Mouse (Mus musculus) MEL (cell line): Measurements from ENCODE around the gene C8b. TPM values are rescaled to one million over a fixed set of nuclear protein-coding genes. Genes with fewer than 3 reads are reported as not detected.

Source experiments
- DNase-seq: peaks from one replicate; pipeline ENCODE4 v3.0.0; 2011; ENCODE audit warnings: low read depth, low spot score
- H3K27ac ChIP-seq: 2 replicates; pipeline ENCODE4 v1.5.1; 2012; ENCODE audit warnings: low read depth, mild to moderate bottlenecking, control low read depth, low read length, moderate library complexity; ENCODE audit not compliant: control insufficient read depth
- H3K27me3 ChIP-seq, 2 experiments: fragments of 150-350 bp in 1 of 2; sonication (generic) in 1 of 2; 2 replicates each; pipeline ENCODE4 v1.6.1; 2012; ENCODE audit warnings: low read length in 2 of 2, mild to moderate bottlenecking in 2 of 2, improper control_type of control experiment in 1 of 2, moderate library complexity in 1 of 2; ENCODE audit not compliant: insufficient read depth in 2 of 2, control insufficient read depth in 1 of 2
- H3K36me3 ChIP-seq, 2 experiments: 2 replicates each; pipeline ENCODE4 v1.6.1; 2012 to 2014; ENCODE audit warnings: low read length in 2 of 2, improper control_type of control experiment in 1 of 2, inconsistent platforms in 1 of 2, mild to moderate bottlenecking in 1 of 2; ENCODE audit not compliant: insufficient read depth in 2 of 2, control insufficient read depth in 1 of 2
- H3K4me1 ChIP-seq, 2 experiments: fragments of 150-350 bp in 1 of 2; sonication (generic) in 1 of 2; 2 replicates each; pipeline ENCODE4 v1.6.1; 2012; ENCODE audit warnings: low read length in 2 of 2, improper control_type of control experiment in 1 of 2, mild to moderate bottlenecking in 1 of 2; ENCODE audit not compliant: insufficient read depth in 2 of 2, control insufficient read depth in 1 of 2
- H3K4me3 ChIP-seq, 2 experiments: fragments of 150-350 bp in 1 of 2; sonication (generic) in 1 of 2; 2 replicates each; pipeline ENCODE4 v1.5.1; 2012; ENCODE audit warnings: low read depth in 2 of 2, low read length in 2 of 2, mild to moderate bottlenecking in 2 of 2, moderate library complexity in 2 of 2, control low read depth in 1 of 2, improper control_type of control experiment in 1 of 2; ENCODE audit not compliant: control insufficient read depth in 1 of 2, insufficient read depth in 1 of 2
- H3K79me2 ChIP-seq: 2 replicates; pipeline ENCODE4 v1.6.1; 2012; ENCODE audit warnings: mild to moderate bottlenecking, low read length, moderate library complexity; ENCODE audit not compliant: control insufficient read depth, poor library complexity, insufficient read depth
- H3K9ac ChIP-seq: 2 replicates; pipeline ENCODE4 v1.6.1; 2012; ENCODE audit warnings: low read depth, mild to moderate bottlenecking, control low read depth, low read length, moderate library complexity; ENCODE audit not compliant: control insufficient read depth, poor library complexity, severe bottlenecking
- H3K9me3 ChIP-seq: fragments of 150-350 bp; sonication (generic); replicated peaks from 2 replicates; pipeline ENCODE4 v1.6.1; 2012; ENCODE audit warnings: mild to moderate bottlenecking, low read length, improper control_type of control experiment, moderate library complexity; ENCODE audit not compliant: insufficient read depth
- BHLHE40 ChIP-seq: IDR thresholded peaks from 2 replicates; pipeline ENCODE4 v1.6.1; 2012; ENCODE audit warnings: low read depth, mild to moderate bottlenecking, inconsistent platforms, low read length, improper control_type of control experiment, borderline replicate concordance
- CHD2 ChIP-seq: IDR thresholded peaks from 2 replicates; pipeline ENCODE4 v1.6.1; 2011; ENCODE audit warnings: low read length, improper control_type of control experiment
- E2F4 ChIP-seq: IDR thresholded peaks from 2 replicates; pipeline ENCODE4 v1.6.1; 2011; ENCODE audit warnings: low read depth, low read length, improper control_type of control experiment, borderline replicate concordance
- EP300 ChIP-seq, 2 experiments: IDR thresholded peaks; 2 replicates each; pipeline ENCODE4 v1.6.1; 2011; ENCODE audit warnings: improper control_type of control experiment in 2 of 2, low read length in 2 of 2, low read depth in 1 of 2, mild to moderate bottlenecking in 1 of 2
- ETS1 ChIP-seq: IDR thresholded peaks from 2 replicates; pipeline ENCODE4 v1.6.1; 2012; ENCODE audit warnings: low read depth, mild to moderate bottlenecking, inconsistent platforms, low read length, improper control_type of control experiment, moderate library complexity
- GABPA ChIP-seq: IDR thresholded peaks from 2 replicates; pipeline ENCODE4 v1.6.1; 2012; ENCODE audit warnings: low read depth, mild to moderate bottlenecking, inconsistent platforms, low read length, improper control_type of control experiment, moderate library complexity
- KAT2A ChIP-seq: conservative IDR thresholded peaks from 2 replicates; pipeline ENCODE4 v1.6.1; 2012; ENCODE audit warnings: low read depth, low read length, improper control_type of control experiment, inconsistent platforms
- NELFE ChIP-seq: IDR thresholded peaks from 2 replicates; pipeline ENCODE4 v1.6.1; 2011; ENCODE audit warnings: low read depth, low read length, improper control_type of control experiment
- NRF1 ChIP-seq: IDR thresholded peaks from 2 replicates; pipeline ENCODE4 v1.6.1; 2014; ENCODE audit warnings: low read depth, mild to moderate bottlenecking, inconsistent platforms, low read length, improper control_type of control experiment, moderate library complexity; ENCODE audit not compliant: poor library complexity, insufficient read depth, severe bottlenecking
- POLR2AphosphoS5 ChIP-seq: IDR thresholded peaks from 2 replicates; pipeline ENCODE4 v1.6.1; 2012; ENCODE audit warnings: low read depth, borderline replicate concordance, mild to moderate bottlenecking, inconsistent platforms, low read length, moderate library complexity, mixed read lengths
- SMC3 ChIP-seq: IDR thresholded peaks from 2 replicates; pipeline ENCODE4 v1.6.1; 2011; ENCODE audit warnings: low read depth, low read length, improper control_type of control experiment
- TAL1 ChIP-seq: IDR thresholded peaks from 2 replicates; pipeline ENCODE4 v1.6.1; 2012; ENCODE audit warnings: mild to moderate bottlenecking, inconsistent platforms, low read length, moderate library complexity, mixed read lengths
- USF1 ChIP-seq: IDR thresholded peaks from 2 replicates; pipeline ENCODE4 v1.6.1; 2014; ENCODE audit warnings: low read depth, mild to moderate bottlenecking, inconsistent platforms, low read length, improper control_type of control experiment, moderate library complexity
- USF2 ChIP-seq, 2 experiments: IDR thresholded peaks; 2 replicates each; pipeline ENCODE4 v1.6.1; 2011 to 2012; ENCODE audit warnings: improper control_type of control experiment in 2 of 2, low read length in 2 of 2, borderline replicate concordance in 1 of 2, inconsistent platforms in 1 of 2, low read depth in 1 of 2, mild to moderate bottlenecking in 1 of 2; ENCODE audit not compliant: insufficient read depth in 1 of 2
- ZKSCAN1 ChIP-seq: IDR thresholded peaks from 2 replicates; pipeline ENCODE4 v1.6.1; 2012; ENCODE audit warnings: low read depth, mild to moderate bottlenecking, inconsistent platforms, low read length, improper control_type of control experiment, moderate library complexity
- ZNF384 ChIP-seq: IDR thresholded peaks from 2 replicates; pipeline ENCODE4 v1.6.1; 2012; ENCODE audit warnings: low read depth, mild to moderate bottlenecking, inconsistent platforms, low read length, improper control_type of control experiment
- polyA plus RNA-seq, 2 experiments: library from polyadenylated mRNA; stranded (reverse) in 1 of 2; unstranded in 1 of 2; fragments of >175 nt in 1 of 2; fragments of >200 nt in 1 of 2; gene quantifications; 2 replicates each; pipeline versions ENCODE4 v1.2.1 to v1.2.4; 2012; ENCODE audit warnings: low replicate concordance in 2 of 2, low read depth in 1 of 2; ENCODE audit not compliant: insufficient read length in 2 of 2, insufficient read depth in 1 of 2, missing spikeins in 1 of 2
- total RNA-seq: library from RNA; depleted of rRNA; stranded (reverse); fragments of 300-350 nt; gene quantifications from 2 replicates; pipeline ENCODE4 v1.2.3, GENCODE M21; 2012

Gene C8b
- total and polyA plus RNA-seq, 3 experiments = not detected

DNA sequence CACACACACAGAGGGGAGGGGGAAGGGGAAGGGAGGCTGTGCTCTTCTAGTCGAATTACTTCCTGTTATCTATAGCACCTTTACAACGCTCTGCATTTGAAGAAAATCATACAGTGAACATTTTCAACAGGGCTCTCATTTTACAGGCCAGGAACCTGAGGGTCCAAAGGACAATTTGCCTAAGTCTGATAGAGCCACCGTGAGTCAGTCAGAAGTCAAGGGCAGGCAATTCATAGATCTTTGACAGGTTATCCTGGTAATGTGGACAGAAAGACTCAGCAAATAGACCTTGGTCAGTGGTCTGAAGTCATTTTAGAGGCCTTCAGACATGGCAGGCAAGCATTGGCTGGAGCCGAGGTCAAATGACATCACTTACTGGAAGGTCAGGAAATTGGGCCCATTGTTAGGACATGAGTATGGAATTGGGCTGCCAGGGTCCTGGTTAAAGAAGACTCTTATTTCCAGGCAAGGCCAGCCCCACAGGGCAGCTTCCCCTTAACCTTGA lies 57.5 kb downstream of the C8b start:
- H3K9me3 ChIP-seq = no peaks in the 10 kb centered on the region
- DNase-seq = no peak
- no peak for TF ChIP-seq GABPA
- TF ChIP-seq NELFE = no peak
- TF ChIP-seq NRF1 = no peak
- TF ChIP-seq ZKSCAN1 = no peak
- TF ChIP-seq USF2 (IDR thresholded peaks at IDR 0.05; ENCODE audit: borderline replicate concordance in 1 of 2, insufficient read depth in 1 of 2, low read depth in 1 of 2, low read length in 2 of 2) = no peak
- TF ChIP-seq TAL1 = no peak
- TF ChIP-seq EP300 (IDR thresholded peaks at IDR 0.05; ENCODE audit: low read depth in 1 of 2, low read length in 2 of 2) = no peak
- no peak for TF ChIP-seq BHLHE40
- no peaks in the 10 kb centered on the region for H3K36me3 ChIP-seq
- H3K27me3 ChIP-seq = no peaks in the 10 kb centered on the region
- no peaks in the 10 kb centered on the region for H3K4me1 ChIP-seq
- H3K27ac ChIP-seq = no peak overlapping the region
- no peak overlapping the region for H3K4me3 ChIP-seq
- H3K79me2 ChIP-seq = no peaks in the 10 kb centered on the region
- no peak overlapping the region for H3K9ac ChIP-seq

DNA sequence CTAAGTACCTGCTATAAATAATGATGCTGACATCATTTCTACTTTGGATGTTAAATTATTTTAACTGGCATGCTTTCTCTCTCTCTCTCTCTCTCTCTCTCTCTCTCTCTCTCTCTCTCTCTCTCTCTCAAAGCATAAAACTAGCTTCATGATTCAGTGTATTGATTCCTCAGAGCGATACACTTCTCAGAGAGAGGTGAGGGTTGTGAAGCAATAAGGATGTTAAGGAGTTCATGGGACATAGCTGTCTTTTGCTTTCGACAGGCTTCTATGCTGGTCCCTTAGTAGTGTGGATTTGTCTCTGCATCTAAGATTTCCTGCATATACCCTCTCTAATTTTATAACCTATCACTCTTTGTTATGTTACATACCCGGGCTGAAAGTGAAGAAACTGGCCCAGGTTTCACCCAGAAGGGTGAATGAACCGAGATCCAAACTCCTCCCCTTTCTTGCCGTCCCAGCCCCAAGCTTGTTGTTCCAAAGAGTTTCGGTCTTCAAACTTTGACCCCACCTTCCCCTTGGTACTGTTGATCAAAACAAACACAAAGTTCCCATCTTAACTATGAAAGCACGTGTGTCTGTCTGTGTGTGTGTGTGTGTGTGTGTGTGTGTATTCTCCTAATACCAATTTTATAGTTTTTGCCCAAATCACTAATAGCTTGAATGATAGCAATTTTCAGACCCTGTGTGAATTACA lies 58.4 kb downstream of the C8b start:
- Histone ChIP-seq H3K36me3 (no peaks in the 10 kb centered on the region), H3K27me3 (no peaks in the 10 kb centered on the region), H3K9ac (no peak overlapping the region), H3K9me3 (no peaks in the 10 kb centered on the region), H3K27ac (no peak overlapping the region), H3K4me3 (no peak overlapping the region), H3K4me1 (no peaks in the 10 kb centered on the region), H3K79me2 (no peaks in the 10 kb centered on the region)
- no peak for TF ChIP-seq USF2 (IDR thresholded peaks at IDR 0.05; ENCODE audit: borderline replicate concordance in 1 of 2, insufficient read depth in 1 of 2, low read depth in 1 of 2, low read length in 2 of 2)
- no peak for DNase-seq

GRCm38 (mm10) chr4:104828939-104829338 lies 62.8 kb downstream of the C8b start:
- Histone ChIP-seq H3K4me3 (no peak overlapping the region), H3K36me3 (no peaks in the 10 kb centered on the region), H3K27ac (no peak overlapping the region), H3K79me2 (no peaks in the 10 kb centered on the region), H3K9ac (no peak overlapping the region), H3K9me3 (no peaks in the 10 kb centered on the region), H3K4me1 (no peaks in the 10 kb centered on the region)
- DNase-seq = no peak
- no peak for TF ChIP-seq CHD2
- no peak for TF ChIP-seq USF1
- no peak for TF ChIP-seq ZNF384
- TF ChIP-seq ETS1 = no peak
- TF ChIP-seq EP300 (IDR thresholded peaks at IDR 0.05; ENCODE audit: low read depth in 1 of 2, low read length in 2 of 2) = no peak
- TF ChIP-seq SMC3 = no peak
- no peak for TF ChIP-seq E2F4
- no peak for TF ChIP-seq USF2 (IDR thresholded peaks at IDR 0.05; ENCODE audit: borderline replicate concordance in 1 of 2, insufficient read depth in 1 of 2, low read depth in 1 of 2, low read length in 2 of 2)
- TF ChIP-seq POLR2AphosphoS5 = no peak
- no peak for TF ChIP-seq KAT2A
- no peak for TF ChIP-seq ZKSCAN1
- TF ChIP-seq, all 39 proteins: peak for 0
- H3K27me3 ChIP-seq = no peaks in the 10 kb centered on the region
